Comparison of ENCODE assay signal across 8 mouse cellular contexts in the genomic region with DNA sequence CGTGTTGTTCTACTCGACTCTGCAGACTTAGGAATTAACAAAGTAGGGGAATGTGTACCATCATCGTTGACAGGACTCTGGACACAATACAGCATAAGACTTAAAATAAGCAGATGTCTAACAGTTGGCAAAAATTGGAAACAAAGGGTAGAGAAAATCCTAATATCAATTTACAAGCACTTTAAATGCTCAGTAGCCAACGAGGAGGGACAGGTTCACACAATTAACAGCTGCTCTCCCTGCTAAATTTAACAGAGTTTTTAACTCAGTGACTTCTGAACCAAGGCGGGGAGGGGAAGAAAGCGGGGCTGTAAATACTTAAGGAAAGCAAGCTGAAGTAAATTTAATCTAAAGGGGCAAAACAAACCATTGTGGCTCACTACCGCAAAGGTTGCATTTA. TPM values are rescaled to one million over a fixed set of nuclear protein-coding genes. Genes with fewer than 3 reads are reported as not detected.
DNase-seq lines count a peak whose midpoint lies in the region; ATAC-seq and TF ChIP-seq lines count a peak whose summit lies in the region.

No protein-coding gene starts in this region.

- peak overlapping the region; percentile 84; the same call in 1 of the 2 replicates for H3K4me3 ChIP-seq in liver, embryonic 11.5 days (ENCODE audit: low read depth, low read length)
- H3K4me3 ChIP-seq in embryonic fibroblast, embryonic 13.5 days (ENCODE audit: insufficient read depth, low read length): peak overlapping the region; percentile 66
- H3K4me3 ChIP-seq in limb, embryonic 10.5 days: peak overlapping the region; percentile 96
- H3K4me3 ChIP-seq in neural tube, embryonic 14.5 days (ENCODE audit: low read depth, low read length): peak overlapping the region; percentile 83
- no peak overlapping the region for H3K4me3 ChIP-seq in left cerebral cortex, adult 2 months

- no peaks in the 10 kb centered on the region for H3K36me3 ChIP-seq in liver, embryonic 11.5 days (ENCODE audit: control insufficient read depth, insufficient read depth, low read length)
- H3K36me3 ChIP-seq in limb, embryonic 10.5 days: no peaks in the 10 kb centered on the region
- H3K36me3 ChIP-seq in neural tube, embryonic 14.5 days (ENCODE audit: control insufficient read depth, insufficient read depth, low read length): no peaks in the 10 kb centered on the region

- TF ChIP-seq CTCF in embryonic fibroblast, embryonic 13.5 days (IDR thresholded peaks at IDR 0.05; ENCODE audit: borderline replicate concordance, insufficient read depth, low read length): no peak
- TF ChIP-seq CTCF in left cerebral cortex, adult 2 months (IDR thresholded peaks at IDR 0.05): no peak

- TF ChIP-seq POLR2A in embryonic fibroblast, embryonic 13.5 days (IDR thresholded peaks at IDR 0.05; ENCODE audit: low read depth, low read length): no peak

- peak overlapping the region; percentile 89 for H3K4me2 ChIP-seq in liver, embryonic 11.5 days
- H3K4me2 ChIP-seq in neural tube, embryonic 14.5 days (ENCODE audit: low read depth, low read length): peak overlapping the region; percentile 65

- 57% methylated on average over 7 of the region's 7 CpGs for WGBS in liver, embryonic 11.5 days
- WGBS in limb, embryonic 10.5 days: 50% methylated on average over 7 of the region's 7 CpGs
- WGBS in neural tube, embryonic 14.5 days: 60% methylated on average over 7 of the region's 7 CpGs

- no peak for ATAC-seq in liver, embryonic 11.5 days (replicated peaks; ENCODE audit: low FRiP score)
- ATAC-seq in neural tube, embryonic 14.5 days (ENCODE audit: low read depth): no peak

- H3K9me3 ChIP-seq in liver, embryonic 11.5 days (ENCODE audit: control insufficient read depth, low read length): no peaks in the 10 kb centered on the region
- no peaks in the 10 kb centered on the region for H3K9me3 ChIP-seq in limb, embryonic 10.5 days (replicated peaks)
- H3K9me3 ChIP-seq in neural tube, embryonic 14.5 days (ENCODE audit: control insufficient read depth, low read length): no peaks in the 10 kb centered on the region

- DNase-seq in liver, embryonic 11.5 days (ENCODE audit: low spot score): no peak
- no peak for DNase-seq in liver
- DNase-seq in limb, embryonic 10.5 days (ENCODE audit: low spot score): no peak
- DNase-seq in left cerebral cortex, adult 2 months (ENCODE audit: extremely low spot score in 1 of 2, low spot score in 2 of 2): no peak
- no peak for DNase-seq in adrenal gland, postnatal 4 days (ENCODE audit: low spot score in 2 of 2)
- no peak for DNase-seq in embryo, embryonic 9.5 days (ENCODE audit: extremely low spot score)

- intact Hi-C loops in left cerebral cortex, adult 2 months (cut with DNase I): loop anchor here (2.0 to 5.0 kb wide), 2 partner anchors 167 to 258 kb away; no protein-coding TSS in a partner anchor

- no peak overlapping the region for H3K27ac ChIP-seq in liver, embryonic 11.5 days (ENCODE audit: low read depth, low read length)
- no peak overlapping the region for H3K27ac ChIP-seq in embryonic fibroblast, embryonic 13.5 days (ENCODE audit: insufficient read depth, low read length)
- peak overlapping the region; percentile 96 for H3K27ac ChIP-seq in limb, embryonic 10.5 days
- H3K27ac ChIP-seq in neural tube, embryonic 14.5 days (ENCODE audit: low read depth, low read length): no peak overlapping the region
- no peak overlapping the region for H3K27ac ChIP-seq in left cerebral cortex, adult 2 months

- H3K9ac ChIP-seq in liver, embryonic 11.5 days (ENCODE audit: low read depth, low read length): no peak overlapping the region
- H3K9ac ChIP-seq in neural tube, embryonic 14.5 days (replicated peaks; ENCODE audit: low read depth, low read length): peak overlapping the region; percentile 88; the same call in 1 of the 2 replicates

- H3K4me1 ChIP-seq in liver, embryonic 11.5 days (replicated peaks; ENCODE audit: control insufficient read depth, insufficient read depth, low read length): peaks cover 12% of the 10 kb centered on the region; the same call in 1 of the 2 replicates
- H3K4me1 ChIP-seq in embryonic fibroblast, embryonic 13.5 days (ENCODE audit: control insufficient read depth, insufficient read depth, low read length): peaks cover 3% of the 10 kb centered on the region; the same call in 1 of the 2 replicates
- H3K4me1 ChIP-seq in limb, embryonic 10.5 days: peaks cover 50% of the 10 kb centered on the region
- H3K4me1 ChIP-seq in neural tube, embryonic 14.5 days (ENCODE audit: control insufficient read depth, insufficient read depth, low read length): 0 out of 2 replicates have a peak, but pooled peaks cover 3% of the 10 kb centered on the region

- no peaks in the 10 kb centered on the region for H3K27me3 ChIP-seq in liver, embryonic 11.5 days (replicated peaks; ENCODE audit: control insufficient read depth, insufficient read depth, low read length)
- no peaks in the 10 kb centered on the region for H3K27me3 ChIP-seq in limb, embryonic 10.5 days (ENCODE audit: low read depth, poor library complexity, severe bottlenecking)
- H3K27me3 ChIP-seq in neural tube, embryonic 14.5 days (ENCODE audit: control insufficient read depth, insufficient read depth, low read length): no peaks in the 10 kb centered on the region

RNA-seq across cellular contexts. Expression of a gene that starts 1.4 kb away (rescaled TPM):
- polyA plus RNA-seq in liver, embryonic 11.5 days (2014; fragmentation: Nextera tagmentation; extraction: Ambion mirVana): 11.8 and 12.1 TPM in 2 replicates
- 18.8 and 24.8 TPM in 2 replicates for polyA plus RNA-seq in embryonic fibroblast, embryonic 13.5 days (2011; ENCODE audit: insufficient read length, low read depth, missing spikeins)
- polyA plus RNA-seq in limb, embryonic 10.5 days (2016; fragmentation: Nextera tagmentation; extraction: Ambion mirVana): 20.1 and 23.7 TPM in 2 replicates
- 37.1 and 41.0 TPM in 2 replicates for polyA plus RNA-seq in neural tube, embryonic 14.5 days (2014; fragmentation: Nextera tagmentation; extraction: Ambion mirVana)
- 10 to 100 TPM; 19.9 to 23.5 TPM for total RNA-seq in left cerebral cortex, adult 2 months (2021)
- total RNA-seq in adrenal gland, postnatal 4 days (2021): 10 to 100 TPM; 38.2 TPM
